Mouse (Mus musculus) NIH3T3 (cell line): ENCODE measurements around the gene Tenm4.

ENCODE experiments used
- DNase-seq: peaks from one replicate; pipeline ENCODE4 v3.0.0-alpha.2; 2012; ENCODE audit warnings: low read depth

Tenm4 gene

GRCm38 (mm10) chr7:96525344-96525743 is 354.3 kb downstream of the Tenm4 start:
- DNase-seq = no peak

GRCm38 (mm10) chr7:96530571-96531426 is 359.8 kb downstream of the Tenm4 start:
- no peak for DNase-seq

GRCm38 (mm10) chr7:96531954-96532737 is 361.1 kb downstream of the Tenm4 start:
- no peak for DNase-seq

- peak; percentile 44 for DNase-seq
Measured at GRCm38 (mm10) chr7:96532804-96533400, 361.9 kb downstream of the Tenm4 start.

GRCm38 (mm10) chr7:96536313-96536880 is 365.4 kb downstream of the Tenm4 start:
- no peak for DNase-seq

GRCm38 (mm10) chr7:96539248-96540034 is 368.4 kb downstream of the Tenm4 start:
- no peak for DNase-seq

GRCm38 (mm10) chr7:96540458-96541096 is 369.5 kb downstream of the Tenm4 start:
- peak; percentile 47 for DNase-seq

GRCm38 (mm10) chr7:96545979-96546378 is 374.9 kb downstream of the Tenm4 start:
- no peak for DNase-seq

GRCm38 (mm10) chr7:96551809-96552208 is 380.8 kb downstream of the Tenm4 start:
- no peak for DNase-seq

GRCm38 (mm10) chr7:96552292-96552860 is 381.3 kb downstream of the Tenm4 start:
- DNase-seq = no peak

GRCm38 (mm10) chr7:96554277-96554690 is 383.2 kb downstream of the Tenm4 start:
- DNase-seq = peak; percentile 55

- DNase-seq = no peak
Measured at GRCm38 (mm10) chr7:96555294-96555693, 384.2 kb downstream of the Tenm4 start.

GRCm38 (mm10) chr7:96556756-96557155 is 385.7 kb downstream of the Tenm4 start:
- DNase-seq = no peak

- peak; percentile 52 for DNase-seq
Measured at GRCm38 (mm10) chr7:96562890-96563289, 391.8 kb downstream of the Tenm4 start.

GRCm38 (mm10) chr7:96563329-96564065 is 392.5 kb downstream of the Tenm4 start:
- no peak for DNase-seq

- peak; percentile 82 for DNase-seq
Measured at GRCm38 (mm10) chr7:96565806-96566205, 394.8 kb downstream of the Tenm4 start.

- DNase-seq = no peak
Measured at GRCm38 (mm10) chr7:96566260-96566659, 395.2 kb downstream of the Tenm4 start.

GRCm38 (mm10) chr7:96568034-96568433 is 397.0 kb downstream of the Tenm4 start:
- DNase-seq = no peak

GRCm38 (mm10) chr7:96570965-96571364 is 399.9 kb downstream of the Tenm4 start:
- peak; percentile 20 for DNase-seq

GRCm38 (mm10) chr7:96572995-96573394 is 401.9 kb downstream of the Tenm4 start:
- peak; percentile 48 for DNase-seq
